Mouse (Mus musculus) adrenal gland, adult 8-10 months (tissue): ENCODE results near the gene Ampd2. TPM values are rescaled to one million over a fixed set of nuclear protein-coding genes. Genes with fewer than 3 reads are reported as not detected.

ENCODE experiments used
- DNase-seq: peaks from one replicate; pipeline ENCODE4 v3.0.0; 2022
- total RNA-seq, 4 experiments: library from RNA; stranded (reverse); gene quantifications; 2 replicates each; pipeline ENCODE4 v1.2.4; 2022

Gene Ampd2
- total RNA-seq, 4 experiments from 2014 or later, result 152 to 212 (median 184) TPM

GRCm38 (mm10) chr3:108094976-108095760 is 8.7 kb upstream of the Ampd2 start:
- DNase-seq, result no peak

- no peak for DNase-seq
Measured at GRCm38 (mm10) chr3:108094146-108094545, 7.7 kb upstream of the Ampd2 start.

GRCm38 (mm10) chr3:108093306-108093705 is 6.9 kb upstream of the Ampd2 start:
- peak; percentile 85 for DNase-seq

- no peak for DNase-seq
Measured at GRCm38 (mm10) chr3:108092536-108093115, 6.2 kb upstream of the Ampd2 start, which contains the start of gene Gnat2. Gnat2 (plus strand) TSS chr3:108092789.

GRCm38 (mm10) chr3:108092030-108092429 is 5.6 kb upstream of the Ampd2 start:
- DNase-seq, result no peak

- no peak for DNase-seq
Measured at GRCm38 (mm10) chr3:108090561-108090960, 4.1 kb upstream of the Ampd2 start.

- DNase-seq, result no peak
Measured at GRCm38 (mm10) chr3:108089916-108090315, 3.5 kb upstream of the Ampd2 start.

- no peak for DNase-seq
Measured at GRCm38 (mm10) chr3:108088842-108089380, 2.5 kb upstream of the Ampd2 start.

- DNase-seq, result no peak
Measured at GRCm38 (mm10) chr3:108087329-108087728, 878 bp upstream of the Ampd2 start.

- peak; percentile 91 for DNase-seq
Measured at GRCm38 (mm10) chr3:108085721-108086469, 556 bp downstream of the Ampd2 start.

- peak; percentile 97 for DNase-seq
Measured at GRCm38 (mm10) chr3:108085281-108085720, 1.1 kb downstream of the Ampd2 start.

- no peak for DNase-seq
Measured at GRCm38 (mm10) chr3:108084767-108085270, 1.6 kb downstream of the Ampd2 start.

- no peak for DNase-seq
Measured at GRCm38 (mm10) chr3:108083904-108084407, 2.5 kb downstream of the Ampd2 start.

- DNase-seq, result no peak
Measured at GRCm38 (mm10) chr3:108083161-108083560, 3.3 kb downstream of the Ampd2 start.

- DNase-seq, result no peak
Measured at GRCm38 (mm10) chr3:108082251-108082875, 4.1 kb downstream of the Ampd2 start.

GRCm38 (mm10) chr3:108081681-108082080 is 4.8 kb downstream of the Ampd2 start:
- DNase-seq, result no peak

- no peak for DNase-seq
Measured at GRCm38 (mm10) chr3:108076836-108077235, 9.6 kb downstream of the Ampd2 start.

GRCm38 (mm10) chr3:108072983-108073569 is 13.4 kb downstream of the Ampd2 start:
- DNase-seq, result no peak

- DNase-seq, result no peak
Measured at GRCm38 (mm10) chr3:108070295-108071293, 15.9 kb downstream of the Ampd2 start.

- no peak for DNase-seq
Measured at GRCm38 (mm10) chr3:108069231-108069870, 17.1 kb downstream of the Ampd2 start.
